Mouse (Mus musculus) ES-Bruce4 (cell line): ENCODE data around the gene Mgarp.

Experiments used
- CTCF ChIP-seq: IDR thresholded peaks from one replicate; pipeline ENCODE4 v1.8.1; 2011; ENCODE audit warnings: low read depth, low read length
- EP300 ChIP-seq: IDR thresholded peaks from 2 replicates; pipeline ENCODE4 v1.6.1; 2011; ENCODE audit warnings: low read depth, low read length; ENCODE audit not compliant: insufficient read depth

GRCm38 (mm10) chr3:51378665-51378946, 17.9 kb downstream of the Mgarp start:
- no peak for TF ChIP-seq CTCF
- no peak for TF ChIP-seq EP300
